Mouse (Mus musculus) kidney, postnatal 0 days (tissue): ENCODE measurements around the gene Jun. TPM values are rescaled to one million over a fixed set of nuclear protein-coding genes. Genes with fewer than 3 reads are reported as not detected.

Source experiments
- ATAC-seq: fragments of 200-750 bp; cut with Nextera tagmentation; replicated peaks from 2 replicates; pipeline ENCODE4 v1.8.0; 2017; ENCODE audit warnings: low read depth, moderate number of reproducible peaks, moderate TSS enrichment, moderate library complexity; ENCODE audit not compliant: low FRiP score
- DNase-seq: peaks from one replicate; pipeline ENCODE4 v3.0.0-alpha.2; 2016; ENCODE audit warnings: low spot score
- H3K27ac ChIP-seq: fragments of 300-500 bp; sonication (generic); 2 replicates; pipeline ENCODE4 v1.5.1; 2014; ENCODE audit warnings: mild to moderate bottlenecking
- H3K27me3 ChIP-seq: fragments of 300-500 bp; sonication (generic); 2 replicates; pipeline ENCODE4 v1.6.1; 2014; ENCODE audit warnings: low read length, mixed read lengths; ENCODE audit not compliant: insufficient read depth
- H3K36me3 ChIP-seq: fragments of 300-500 bp; sonication (generic); 2 replicates; pipeline ENCODE4 v1.6.1; 2014; ENCODE audit warnings: low read length, mixed read lengths; ENCODE audit not compliant: insufficient read depth
- H3K4me1 ChIP-seq: fragments of 300-500 bp; sonication (generic); replicated peaks from 2 replicates; pipeline ENCODE4 v1.6.1; 2014; ENCODE audit warnings: antibody characterized with exemption, low read length, mixed read lengths; ENCODE audit not compliant: insufficient read depth
- H3K4me2 ChIP-seq: fragments of 300-500 bp; sonication (generic); 2 replicates; pipeline ENCODE4 v1.6.1; 2014; ENCODE audit warnings: mild to moderate bottlenecking, low read length, moderate library complexity, mixed read lengths
- H3K4me3 ChIP-seq: fragments of 300-500 bp; sonication (generic); replicated peaks from 2 replicates; pipeline ENCODE4 v1.5.1; 2014; ENCODE audit warnings: low read depth, low read length
- H3K9ac ChIP-seq: fragments of 300-500 bp; sonication (generic); 2 replicates; pipeline ENCODE4 v1.6.1; 2014; ENCODE audit warnings: low read depth, low read length
- H3K9me3 ChIP-seq: fragments of 300-500 bp; sonication (generic); replicated peaks from 2 replicates; pipeline ENCODE4 v1.6.1; 2016; ENCODE audit warnings: low read length, inconsistent platforms, mixed read lengths
- CTCF ChIP-seq: IDR thresholded peaks from 2 replicates; pipeline ENCODE4 v1.5.1; 2016; ENCODE audit warnings: antibody characterized with exemption, low read depth, mild to moderate bottlenecking, moderate library complexity
- WGBS: fragments of 180-500 bp; shearing (Covaris S2); extraction: QIAGEN DNeasy Blood & Tissue Kit; methylation state at CpG from one replicate; pipeline ENCODE4 v1.1.7; 2014; 5-methylcytosine and 5-hydroxymethylcytosine counted together
- polyA plus RNA-seq: library from polyadenylated mRNA; unstranded; fragments of >200 nt; fragmentation: Nextera tagmentation; extraction: Ambion mirVana; gene quantifications from 2 replicates; pipeline ENCODE4 v1.2.1, GENCODE M21; 2015

The Jun gene
- polyA plus RNA-seq, 1 experiment from 2014 or later = 55.1 TPM

DNA sequence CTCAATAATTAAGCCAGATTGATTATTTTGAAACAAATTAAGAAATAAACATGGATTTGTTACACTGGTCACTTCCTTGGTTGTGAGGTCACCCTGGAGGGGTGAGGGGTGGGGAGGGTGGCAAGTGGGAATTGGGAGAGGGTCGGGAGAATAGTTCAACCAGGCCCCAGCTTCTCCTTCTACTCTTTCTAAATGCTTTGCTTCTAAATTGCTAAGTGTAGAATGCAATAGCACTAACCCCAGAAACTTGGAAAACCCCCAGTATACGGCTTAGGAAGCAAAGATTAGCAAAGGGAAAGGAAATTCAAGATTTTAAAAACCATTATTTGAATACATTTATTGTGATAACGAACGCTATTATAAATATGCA is 3.3 kb downstream of the Jun start:
- TF ChIP-seq CTCF = no peak
- peak overlapping the region; percentile 94 for H3K4me3 ChIP-seq
- no peak overlapping the region for H3K27ac ChIP-seq
- peak overlapping the region; percentile 91 for H3K4me2 ChIP-seq
- peaks cover 8% of the 10 kb centered on the region for H3K4me1 ChIP-seq
- H3K27me3 ChIP-seq = no peaks in the 10 kb centered on the region
- ATAC-seq = no peak
- no peaks in the 10 kb centered on the region for H3K9me3 ChIP-seq
- DNase-seq = no peak
- H3K36me3 ChIP-seq = no peaks in the 10 kb centered on the region
- H3K9ac ChIP-seq = 0 out of 2 replicates have a peak overlapping the region, but pooled peaks have one; percentile 32
- WGBS = 69% methylated on average over 4 of the region's 4 CpGs

DNA sequence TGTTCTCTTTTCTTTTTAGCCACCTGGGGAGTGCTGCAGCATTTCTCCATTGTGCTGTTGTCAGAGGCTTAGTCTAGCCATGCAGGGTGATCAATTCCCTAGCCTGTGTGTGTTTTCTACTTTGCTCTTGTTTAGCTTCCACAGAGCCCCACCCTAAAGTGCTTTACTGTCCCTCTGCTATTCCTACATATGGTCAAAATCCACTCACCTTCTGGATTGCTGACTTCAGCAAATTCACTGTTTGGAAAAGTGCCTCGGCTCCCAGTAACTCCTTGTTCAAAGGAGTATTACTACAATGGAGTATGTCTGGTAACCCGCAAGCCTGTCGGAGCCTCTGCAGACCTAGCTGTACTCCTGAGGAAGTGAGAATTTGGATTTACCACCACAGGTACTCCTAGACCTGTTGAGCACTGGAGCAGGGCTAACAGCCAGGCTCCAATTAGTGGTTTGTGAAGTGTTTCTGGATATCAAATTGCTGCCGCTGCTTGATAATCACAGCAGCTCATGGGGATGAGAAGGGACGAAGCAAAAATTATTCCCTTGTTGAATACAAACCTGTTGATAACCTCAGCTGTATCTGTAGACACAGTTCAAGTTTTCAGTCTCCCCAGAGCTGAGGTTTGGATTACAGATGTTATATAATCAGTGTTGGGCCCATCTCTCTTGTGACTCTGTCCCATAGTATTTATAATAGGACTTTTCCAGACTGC is 3.8 kb downstream of the Jun start:
- ATAC-seq = no peak
- peaks cover 8% of the 10 kb centered on the region for H3K4me1 ChIP-seq
- TF ChIP-seq CTCF = no peak
- H3K4me3 ChIP-seq = no peak overlapping the region
- H3K27me3 ChIP-seq = no peaks in the 10 kb centered on the region
- H3K36me3 ChIP-seq = no peaks in the 10 kb centered on the region
- no peak for DNase-seq
- H3K27ac ChIP-seq = no peak overlapping the region
- H3K9me3 ChIP-seq = no peaks in the 10 kb centered on the region
- 53% methylated on average over 5 of the region's 5 CpGs for WGBS
- no peak overlapping the region for H3K9ac ChIP-seq
- H3K4me2 ChIP-seq = peak overlapping the region; percentile 91

DNA sequence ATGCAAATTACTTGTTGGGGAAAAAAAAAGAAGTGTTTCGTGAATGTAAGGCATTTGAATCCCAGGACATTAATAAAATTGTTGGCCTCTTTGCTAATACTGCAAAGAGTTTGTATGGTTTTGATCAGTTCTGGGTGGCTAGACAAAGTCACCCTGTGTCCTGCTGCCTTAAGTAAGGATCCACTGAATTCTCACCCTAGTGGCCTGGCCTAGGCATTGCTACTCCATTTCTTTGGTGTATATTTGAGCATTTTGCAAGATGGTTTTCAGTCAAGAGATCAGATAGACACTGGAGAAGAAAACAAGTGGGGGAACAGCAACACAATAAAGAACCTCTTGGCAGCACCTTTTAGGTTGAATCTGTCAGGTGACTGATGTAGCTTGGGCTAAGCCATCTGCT is 6.9 kb downstream of the Jun start:
- no peak for DNase-seq
- H3K9me3 ChIP-seq = no peaks in the 10 kb centered on the region
- no peak overlapping the region for H3K9ac ChIP-seq
- H3K36me3 ChIP-seq = no peaks in the 10 kb centered on the region
- peaks cover 8% of the 10 kb centered on the region for H3K4me1 ChIP-seq
- no peak overlapping the region for H3K4me2 ChIP-seq
- no peak overlapping the region for H3K4me3 ChIP-seq
- H3K27ac ChIP-seq = no peak overlapping the region
- 85% methylated on average over 1 of the region's 1 CpGs for WGBS
- no peaks in the 10 kb centered on the region for H3K27me3 ChIP-seq
- peak; percentile 56 for TF ChIP-seq CTCF
- ATAC-seq = no peak

DNA sequence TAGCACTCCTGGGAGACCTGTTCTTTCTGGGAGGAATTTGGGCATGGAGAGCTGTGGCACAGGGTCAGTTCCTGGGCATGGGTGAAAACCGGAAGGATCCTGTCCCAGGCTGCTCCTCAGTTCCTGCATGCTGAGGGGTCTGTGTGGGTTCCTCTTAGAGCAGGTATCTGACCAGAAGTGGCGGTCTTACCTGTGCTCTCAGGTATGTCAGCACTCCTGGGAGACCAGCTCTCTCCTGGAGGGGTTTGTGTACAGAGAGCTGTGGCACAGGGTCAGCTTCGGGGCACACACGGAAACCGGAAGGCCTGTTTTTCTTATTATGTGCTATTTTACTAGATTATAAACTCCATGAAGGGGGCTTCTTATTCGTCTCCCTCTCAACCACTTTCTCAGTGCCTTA is 7.3 kb downstream of the Jun start:
- ATAC-seq = no peak
- Histone ChIP-seq H3K4me1 (peaks cover 8% of the 10 kb centered on the region), H3K4me3 (no peak overlapping the region), H3K4me2 (no peak overlapping the region), H3K27ac (no peak overlapping the region), H3K9me3 (no peaks in the 10 kb centered on the region), H3K27me3 (no peaks in the 10 kb centered on the region), H3K36me3 (no peaks in the 10 kb centered on the region), H3K9ac (no peak overlapping the region)
- no peak for DNase-seq
- 85% methylated on average over 6 of the region's 6 CpGs for WGBS
- no peak for TF ChIP-seq CTCF

DNA sequence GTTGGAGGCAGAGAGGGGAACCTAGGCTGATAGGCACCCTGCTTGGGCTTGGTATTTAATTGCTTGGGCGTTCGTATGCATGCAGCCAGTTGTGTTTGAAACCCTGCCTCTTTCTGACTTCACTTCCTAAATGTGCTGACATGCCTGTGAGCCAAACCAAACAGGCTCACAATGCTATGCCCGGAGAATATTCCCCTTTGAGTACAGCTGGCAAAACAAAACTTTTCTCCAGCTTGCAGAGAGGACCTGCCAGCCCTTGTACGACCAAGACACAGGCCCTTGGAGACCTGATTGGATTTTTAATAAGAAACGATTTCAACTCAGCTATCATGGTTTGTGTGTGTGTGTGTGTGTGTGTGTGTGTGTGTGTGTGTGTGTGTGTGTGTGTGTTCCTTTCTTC is 14.0 kb downstream of the Jun start:
- WGBS = 29% methylated on average over 5 of the region's 5 CpGs
- no peak overlapping the region for H3K4me2 ChIP-seq
- H3K9ac ChIP-seq = no peak overlapping the region
- DNase-seq = no peak
- H3K27ac ChIP-seq = no peak overlapping the region
- no peak for ATAC-seq
- no peak for TF ChIP-seq CTCF
- H3K9me3 ChIP-seq = no peaks in the 10 kb centered on the region
- H3K4me3 ChIP-seq = no peak overlapping the region
- H3K4me1 ChIP-seq = no peaks in the 10 kb centered on the region
- H3K36me3 ChIP-seq = no peaks in the 10 kb centered on the region
- H3K27me3 ChIP-seq = no peaks in the 10 kb centered on the region

DNA sequence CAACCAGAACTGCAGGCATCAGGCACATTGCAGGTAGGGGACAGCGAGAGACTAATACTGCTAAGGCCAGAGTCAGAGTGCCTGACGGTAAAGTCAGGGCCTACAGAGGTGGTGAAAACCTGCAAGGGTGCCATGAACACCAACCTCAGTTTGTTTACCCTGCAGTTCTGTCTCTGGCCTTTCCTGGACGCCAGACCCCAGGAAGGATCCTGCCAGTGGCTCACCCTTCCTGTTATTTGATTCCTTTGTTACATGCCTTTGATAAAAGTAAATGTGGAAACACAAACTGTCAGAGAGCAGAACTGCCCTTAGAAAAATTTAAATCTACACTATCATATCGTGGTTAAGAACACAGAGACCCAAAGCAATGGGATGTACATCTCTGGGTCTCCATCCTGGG is 20.9 kb downstream of the Jun start:
- WGBS = 57% methylated on average over 4 of the region's 4 CpGs
- no peak overlapping the region for H3K27ac ChIP-seq
- H3K4me2 ChIP-seq = no peak overlapping the region
- no peak for TF ChIP-seq CTCF
- ATAC-seq (no peak), DNase-seq (no peak)
- H3K9ac ChIP-seq = no peak overlapping the region
- H3K27me3 ChIP-seq = no peaks in the 10 kb centered on the region
- H3K4me3 ChIP-seq = no peak overlapping the region
- H3K4me1 ChIP-seq = no peaks in the 10 kb centered on the region
- no peaks in the 10 kb centered on the region for H3K36me3 ChIP-seq
- H3K9me3 ChIP-seq = no peaks in the 10 kb centered on the region
